Mouse (Mus musculus): ENCODE measurements at regions not wholly inside any gene's neighbourhood (a gene's known extent, or its start where the extent isn't known, plus 50 kb on each side); places are given as distances from the start of the nearest gene placed in this dataset.

DNA sequence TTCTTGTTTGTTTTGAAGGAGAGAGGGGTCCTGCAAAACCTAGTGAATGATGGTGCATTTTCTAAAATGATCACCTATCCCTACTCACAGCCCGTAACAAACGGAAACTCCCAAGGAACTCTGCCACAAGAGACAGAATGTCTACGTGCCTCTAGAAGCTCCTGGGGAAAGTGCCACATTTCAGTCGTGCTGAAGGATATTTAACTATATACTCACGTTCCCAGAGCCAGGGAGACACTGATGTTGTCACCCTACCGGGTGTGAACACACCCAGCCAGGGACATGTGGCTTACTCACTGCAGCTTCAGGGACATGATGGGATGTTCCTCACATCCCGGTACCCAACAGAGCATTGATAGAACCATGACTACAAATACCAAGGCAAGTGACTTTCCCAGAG lies 456.7 kb downstream of the Irx1 start:
- no peak for DNase-seq (ENCODE audit: low spot score)

DNA sequence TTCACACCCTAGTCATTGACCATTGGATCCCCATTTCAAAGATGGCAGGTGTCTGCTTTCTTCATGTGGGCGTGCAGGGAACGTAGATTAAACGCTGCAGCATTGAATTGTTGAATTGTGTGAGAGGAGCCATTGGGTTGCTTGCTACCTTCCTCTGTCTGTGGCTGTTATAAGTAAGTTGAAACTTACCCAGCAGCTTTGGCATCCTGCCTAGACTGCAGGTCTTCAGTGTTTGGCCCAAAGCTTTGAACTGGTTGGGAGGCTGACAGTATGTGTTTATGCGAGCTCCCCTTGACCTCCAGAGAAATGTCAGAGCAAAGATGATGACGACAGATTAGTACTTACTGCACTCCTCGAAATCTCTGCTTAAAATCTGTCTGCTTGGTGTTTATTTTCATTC lies 473.8 kb downstream of the Irx1 start:
- no peak for DNase-seq (ENCODE audit: low spot score)

DNA sequence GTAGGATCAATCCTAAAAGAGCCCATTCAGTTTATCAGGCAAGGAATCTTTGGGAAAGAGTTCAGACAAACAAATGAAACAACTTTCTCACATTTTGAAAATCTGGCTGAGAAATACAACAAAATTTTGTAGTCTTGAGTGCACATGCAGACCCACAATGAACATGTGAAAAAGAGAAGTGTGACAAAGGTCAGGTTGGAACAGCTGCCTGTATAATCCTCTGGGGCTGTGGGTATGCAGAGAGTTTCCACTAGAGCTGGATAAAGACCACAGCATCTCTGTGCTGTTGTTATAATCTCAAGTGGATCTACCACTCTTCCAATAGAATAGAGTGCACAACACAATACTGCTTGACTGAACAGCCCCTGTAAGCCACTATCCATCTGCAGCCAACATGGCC lies 482.3 kb downstream of the Irx1 start:
- DNase-seq (ENCODE audit: low spot score), result no peak

DNA sequence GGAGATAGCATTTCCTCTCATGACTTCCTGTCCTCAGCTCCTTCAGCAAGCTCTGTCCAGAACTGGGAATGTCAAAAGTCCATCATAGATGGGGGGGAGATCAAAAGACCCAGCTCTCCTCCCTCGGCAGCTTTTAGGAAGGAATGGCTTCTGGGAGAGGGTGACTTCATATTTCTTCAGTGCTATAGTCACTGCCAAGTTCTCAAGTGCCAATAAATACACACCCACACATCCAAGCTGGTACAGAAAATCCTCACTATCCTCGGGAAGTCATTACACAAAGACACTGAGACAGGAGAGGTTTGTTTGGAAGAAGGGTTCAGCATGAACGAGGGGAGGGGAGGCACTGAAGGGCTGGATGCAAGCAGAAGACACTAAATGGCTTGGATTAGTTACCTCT lies 502.0 kb downstream of the Irx1 start:
- DNase-seq (ENCODE audit: low spot score), result no peak

DNA sequence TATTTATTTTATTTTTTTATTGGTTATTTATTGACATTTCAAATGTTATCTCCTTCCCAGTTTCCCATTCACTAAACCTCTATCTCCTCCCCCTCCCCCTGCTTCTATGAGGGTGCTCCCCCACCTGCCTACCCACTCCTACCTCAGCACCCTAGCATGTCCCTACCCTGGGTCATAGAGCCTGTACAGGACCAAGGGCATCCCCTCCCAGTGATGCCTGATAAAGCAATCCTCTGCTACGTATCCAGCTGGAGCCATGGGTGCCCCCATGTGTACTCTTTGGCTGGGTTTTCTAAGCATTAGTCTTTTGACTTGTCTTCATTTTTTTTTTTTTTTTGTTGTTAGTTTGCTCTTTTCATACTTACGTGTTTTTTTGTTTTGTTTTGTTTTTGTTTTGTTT lies 502.9 kb downstream of the Irx1 start:
- no peak for DNase-seq (ENCODE audit: low spot score)

DNA sequence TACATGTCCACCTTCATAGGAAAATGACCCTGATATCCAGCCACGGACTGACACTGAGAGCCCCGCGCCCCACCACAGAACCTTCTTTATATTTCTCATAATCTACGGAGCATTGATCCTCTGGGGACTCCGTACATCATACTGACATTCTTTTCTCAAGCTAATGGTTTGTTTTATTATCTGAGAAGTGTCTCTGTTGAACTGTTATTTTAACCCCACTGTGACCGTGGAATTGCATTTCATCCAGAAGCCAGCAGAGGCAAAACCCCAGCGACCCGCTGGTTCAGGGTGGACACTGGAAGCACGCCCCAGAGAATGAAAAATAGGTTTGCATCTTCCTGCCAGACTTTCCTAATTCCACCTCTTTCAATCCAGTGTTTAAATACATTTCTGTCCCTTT lies 503.4 kb downstream of the Irx1 start:
- DNase-seq (ENCODE audit: low spot score), result no peak

DNA sequence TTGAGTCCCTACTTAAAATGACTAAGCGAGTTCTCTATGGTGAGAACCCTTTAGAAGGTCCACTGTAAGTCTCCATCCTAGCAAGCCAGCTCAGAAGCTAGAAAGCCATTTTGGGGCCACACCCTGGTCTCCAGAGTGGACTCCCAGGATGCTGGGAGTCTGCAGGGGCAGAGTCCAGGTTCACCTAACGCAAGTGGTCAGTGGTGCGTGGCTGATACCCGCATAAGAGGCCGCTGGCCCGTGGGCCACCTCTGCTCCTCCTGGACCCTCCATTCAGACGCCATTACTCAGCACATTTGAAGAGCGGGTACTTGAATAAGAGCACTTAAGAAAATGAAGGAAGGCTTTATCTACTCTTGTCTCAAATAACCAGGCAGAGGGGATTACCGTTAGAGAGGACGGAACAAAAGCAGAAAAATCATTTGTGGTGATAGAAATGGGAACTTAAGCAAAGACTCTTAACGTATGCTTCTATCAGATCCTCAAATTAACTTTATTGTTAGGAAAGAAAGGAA lies 504.4 kb downstream of the Irx1 start:
- DNase-seq (ENCODE audit: low spot score), result no peak

DNA sequence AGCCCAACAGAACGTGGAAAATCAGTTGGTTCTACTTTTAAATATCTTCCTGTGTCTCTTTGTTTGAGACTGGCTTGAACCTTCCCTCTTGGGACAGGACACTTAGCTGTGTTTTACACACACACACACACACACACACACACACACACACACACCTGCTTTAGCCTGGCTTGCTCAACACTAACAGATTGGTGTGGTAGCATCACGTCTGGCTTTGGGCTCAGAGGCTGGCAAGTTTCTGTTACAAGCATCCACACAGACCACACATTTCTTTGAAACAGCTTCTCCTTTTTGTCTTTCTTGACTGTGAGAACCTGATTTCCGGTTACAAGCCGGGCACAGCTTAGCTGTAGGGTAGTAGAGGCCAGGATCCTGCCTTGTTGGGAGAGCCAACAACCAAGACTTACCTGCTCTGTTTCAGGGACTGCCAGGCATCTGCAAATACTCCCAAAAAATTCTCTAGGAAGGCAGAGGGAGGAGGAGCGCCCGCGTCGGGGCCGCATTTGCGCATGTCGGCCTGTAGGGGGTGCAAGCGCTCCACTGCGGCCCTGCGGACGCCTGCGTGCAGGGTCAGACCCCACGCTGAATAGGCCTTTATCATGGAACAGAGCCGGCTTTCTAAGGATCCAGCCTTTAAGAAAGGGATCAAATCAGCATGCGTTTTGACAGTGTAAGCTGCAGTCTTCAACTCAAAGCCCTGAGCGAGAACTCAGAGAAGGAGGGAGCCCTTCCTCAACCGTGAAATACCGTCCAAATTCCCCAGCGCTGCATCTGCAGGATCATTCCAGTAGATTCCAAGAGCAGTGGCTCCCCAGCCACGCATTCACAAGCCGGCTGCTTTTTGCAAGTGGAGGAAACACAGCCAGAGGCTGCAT lies 505.2 kb downstream of the Irx1 start:
- peak; percentile 23 for DNase-seq (ENCODE audit: low spot score)

DNA sequence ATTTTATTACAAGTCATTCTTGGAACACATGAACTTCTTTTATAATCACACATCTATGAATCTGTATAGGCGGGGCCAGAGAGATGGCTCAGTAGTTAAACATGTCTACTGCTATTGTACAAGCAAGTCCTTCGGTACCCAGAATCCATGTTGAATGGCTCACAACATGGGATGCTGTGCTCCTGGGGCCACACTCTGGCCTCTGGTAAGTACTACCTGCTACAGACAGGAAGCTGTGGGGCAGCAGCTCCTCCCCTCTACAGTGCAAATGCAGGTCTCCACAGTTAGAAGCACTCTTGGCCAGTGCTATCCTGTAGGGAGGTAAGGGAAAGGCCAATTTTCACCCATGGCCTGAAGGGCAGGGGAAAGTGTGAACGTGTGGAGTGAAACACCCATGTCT lies 506.0 kb downstream of the Irx1 start:
- no peak for DNase-seq (ENCODE audit: low spot score)

DNA sequence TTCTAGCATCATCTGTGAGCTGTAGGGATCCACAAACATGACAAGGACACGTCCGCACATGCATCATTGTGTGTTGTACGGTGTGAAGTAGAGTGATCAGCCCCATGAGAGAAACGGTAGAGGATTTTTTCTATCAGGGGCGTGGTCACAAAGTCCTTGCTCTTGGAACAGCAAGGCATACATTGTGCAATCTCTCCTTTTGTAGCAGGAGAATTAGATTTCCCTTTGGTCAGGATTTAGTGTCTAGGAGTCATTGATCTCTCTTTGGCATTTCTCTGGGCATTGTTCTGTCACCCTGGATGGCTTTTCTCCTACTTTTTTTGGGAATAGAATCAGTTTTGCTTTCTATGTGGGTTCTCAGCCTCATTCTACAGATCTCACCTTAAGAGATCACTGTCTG lies 511.3 kb downstream of the Irx1 start:
- no peak for DNase-seq (ENCODE audit: low spot score)

DNA sequence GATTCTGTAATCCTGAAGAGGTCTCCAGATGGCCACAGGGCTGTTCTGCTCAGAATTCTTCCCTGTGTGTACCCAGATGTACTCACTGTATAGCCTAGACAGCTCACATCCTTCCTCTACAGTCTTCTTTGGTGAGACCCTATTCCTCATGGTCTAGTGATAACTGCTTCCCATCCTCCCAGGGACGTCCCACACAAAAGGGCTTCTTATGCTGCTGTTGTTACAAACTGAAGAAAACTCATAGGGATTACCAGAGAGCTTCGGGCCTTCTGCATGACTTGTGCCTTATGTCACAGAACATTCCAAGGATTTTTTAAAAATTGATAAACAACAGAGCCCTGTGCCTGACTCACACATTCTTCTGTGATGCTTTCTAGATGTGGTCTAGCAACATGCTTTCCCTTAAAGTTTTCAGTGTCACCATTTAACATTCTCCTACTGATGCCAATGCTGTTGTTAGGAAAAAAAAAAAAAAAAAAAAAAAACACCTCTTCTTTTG lies 525.9 kb downstream of the Irx1 start:
- DNase-seq (ENCODE audit: low spot score), result no peak

DNA sequence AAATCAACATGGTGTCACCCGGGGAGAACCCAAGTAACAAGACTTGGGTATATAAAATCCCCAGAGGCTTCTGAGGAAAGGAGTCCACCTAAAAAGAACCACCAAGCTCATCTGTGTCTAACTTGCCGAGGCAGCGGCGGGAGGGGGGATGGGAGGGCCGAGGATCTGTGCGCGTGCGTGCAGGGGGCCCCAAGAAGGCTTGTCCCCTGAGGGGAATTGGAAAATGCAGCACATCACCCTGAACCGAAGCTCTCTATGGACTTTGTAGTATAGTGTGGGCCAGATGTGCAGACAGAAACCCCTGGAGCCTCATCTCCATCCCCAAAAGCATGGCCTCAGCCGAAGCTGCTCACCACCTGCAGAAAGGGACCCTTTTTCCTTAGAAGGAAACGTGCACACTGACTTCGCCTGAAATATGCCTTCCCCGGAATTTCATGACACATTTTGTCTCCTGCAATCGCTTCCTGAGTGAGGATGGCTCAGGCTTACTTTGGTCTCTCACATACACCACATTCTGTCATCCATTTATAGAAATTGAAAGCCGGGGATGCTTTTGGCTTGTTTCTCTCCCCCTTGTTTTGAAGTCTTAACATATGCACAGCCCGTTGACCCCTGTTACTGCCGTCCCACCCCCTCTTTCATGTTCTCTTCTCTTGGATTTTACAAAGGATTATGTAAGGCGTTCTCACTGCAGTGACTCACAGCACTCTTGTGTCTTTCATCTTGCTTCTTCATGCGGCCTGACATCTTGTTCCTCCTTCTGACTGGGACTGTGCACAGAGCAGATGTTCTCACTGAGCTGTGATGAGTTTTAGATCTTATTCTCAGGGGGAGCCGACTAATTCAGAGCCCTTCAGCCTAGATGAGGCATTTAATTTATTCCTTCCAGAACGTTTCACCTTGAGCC lies 559.6 kb downstream of the Irx1 start:
- DNase-seq (ENCODE audit: low spot score), result peak; percentile 23

DNA sequence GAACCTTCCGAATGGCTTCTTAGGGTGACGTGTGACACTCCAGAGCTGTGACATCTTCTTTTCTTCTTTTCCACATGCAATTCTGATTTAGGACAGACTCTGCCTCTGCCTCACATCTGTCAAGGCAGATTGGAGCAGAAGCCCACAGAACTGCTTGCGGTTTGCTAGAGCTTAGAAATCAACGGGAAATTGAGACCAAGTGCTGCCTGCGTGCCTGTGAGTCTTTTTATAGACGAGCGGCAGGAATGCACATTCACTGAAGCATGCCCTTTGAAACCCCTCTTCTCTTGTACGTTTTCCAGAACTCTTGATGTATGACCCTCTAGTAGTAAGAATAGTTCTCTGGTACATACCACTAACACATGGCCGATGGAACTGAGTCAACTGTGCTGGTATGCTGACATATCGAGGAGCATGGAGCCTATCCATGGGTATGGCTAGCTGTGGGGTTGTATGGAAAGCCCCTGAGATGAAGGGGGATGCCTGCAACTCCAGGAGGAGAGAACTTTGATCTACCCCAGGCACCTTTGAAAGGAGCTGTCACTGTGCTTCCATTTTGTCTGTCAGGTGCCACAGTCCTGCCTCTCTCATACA lies 552.2 kb upstream of the Adamts16 start:
- DNase-seq (ENCODE audit: low spot score), result no peak

DNA sequence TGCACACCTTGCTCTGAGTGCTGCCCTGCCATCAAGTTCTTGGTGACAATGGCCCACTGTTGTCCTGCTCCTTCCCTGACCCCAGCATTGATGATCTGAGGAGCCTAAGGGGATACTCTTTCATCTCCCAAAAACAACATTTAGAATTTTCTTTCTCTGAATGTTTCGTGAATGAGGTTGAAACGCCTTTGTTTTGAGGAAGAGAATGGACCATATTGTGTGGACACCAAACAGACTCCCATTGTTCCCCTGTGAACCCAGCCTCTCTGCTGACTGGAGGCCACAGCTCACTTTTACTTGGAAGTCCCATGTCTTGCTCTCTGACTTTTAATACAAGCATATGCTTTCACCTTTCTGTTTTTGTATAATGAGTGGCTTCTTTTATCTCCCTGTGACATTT lies 537.0 kb upstream of the Adamts16 start:
- DNase-seq (ENCODE audit: low spot score), result no peak

DNA sequence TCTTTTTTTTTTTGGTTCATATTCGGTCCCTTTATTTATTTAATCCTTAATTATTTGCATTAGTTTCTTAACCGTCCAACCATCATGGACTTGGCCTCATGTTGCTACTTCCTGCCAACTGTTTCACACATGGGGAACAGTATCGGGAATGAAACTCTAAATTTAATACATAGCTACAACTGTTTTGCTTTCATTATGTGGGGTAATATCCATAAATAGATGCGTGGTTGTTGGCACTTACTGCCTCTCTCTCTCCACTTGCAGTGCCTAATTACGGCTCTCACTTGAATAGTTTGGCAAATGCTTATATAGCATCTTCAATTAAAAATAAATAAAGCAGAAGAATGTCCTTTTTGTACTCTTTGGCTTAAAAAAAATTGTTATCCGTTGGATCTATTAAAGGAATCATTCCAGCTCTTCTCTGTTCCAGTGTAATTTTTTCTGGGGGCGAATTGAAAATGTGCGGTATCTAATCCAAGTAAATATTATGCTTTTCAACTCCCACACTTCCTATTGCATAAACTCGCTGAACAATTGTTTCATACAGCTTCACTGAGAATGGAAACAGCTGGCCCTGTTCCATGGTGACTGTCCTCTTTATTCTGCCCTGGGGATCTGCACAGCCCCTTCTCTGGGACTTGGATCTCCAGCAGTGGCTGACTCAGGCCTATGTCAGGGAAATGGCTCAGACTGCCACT lies 534.4 kb upstream of the Adamts16 start:
- DNase-seq (ENCODE audit: low spot score), result no peak

DNA sequence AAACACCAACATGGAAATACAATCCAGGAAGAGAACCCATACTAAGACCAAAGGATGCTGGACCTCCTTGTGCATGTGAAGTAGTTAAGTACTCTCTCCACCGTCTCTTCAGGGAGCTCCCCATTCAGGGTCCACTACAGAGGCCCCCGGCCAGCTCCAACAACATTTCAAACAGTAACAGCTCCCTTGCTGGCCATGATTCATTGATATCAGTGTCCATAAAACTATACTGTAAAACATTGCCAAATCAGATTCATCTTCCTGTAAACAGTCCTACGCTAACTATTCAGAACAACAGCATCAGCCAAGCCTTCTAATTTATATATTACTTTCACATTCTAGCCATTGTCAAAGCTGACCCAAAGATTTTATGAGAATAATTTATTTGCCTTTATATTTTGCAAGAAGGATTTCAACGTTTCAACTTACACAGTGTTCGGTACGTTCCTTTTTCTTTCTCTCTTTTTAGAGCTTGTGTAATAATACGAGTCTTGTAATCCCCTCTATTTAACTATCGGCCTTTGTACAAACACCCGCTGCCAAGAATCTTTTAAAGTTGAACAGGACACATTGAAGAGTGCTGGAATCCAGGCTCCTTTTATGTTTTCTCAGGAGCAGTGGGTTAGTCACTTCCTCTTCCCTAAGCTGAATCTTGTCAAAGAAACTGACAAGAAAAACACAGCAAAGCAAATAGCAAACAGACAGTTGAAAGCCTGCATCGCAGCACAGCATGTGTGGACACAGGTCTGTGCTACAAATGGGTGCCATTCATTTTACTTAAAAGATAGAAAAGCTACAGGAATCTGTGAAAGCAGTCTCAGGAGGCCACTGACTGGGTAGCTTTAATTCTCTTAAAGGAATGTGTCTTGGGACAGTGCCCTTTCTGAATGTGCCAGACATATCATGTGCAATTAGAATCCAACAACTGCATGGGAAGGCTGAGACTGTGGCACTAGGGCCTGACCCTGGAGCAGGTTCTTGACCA lies 531.4 kb upstream of the Adamts16 start:
- no peak for DNase-seq (ENCODE audit: low spot score)

DNA sequence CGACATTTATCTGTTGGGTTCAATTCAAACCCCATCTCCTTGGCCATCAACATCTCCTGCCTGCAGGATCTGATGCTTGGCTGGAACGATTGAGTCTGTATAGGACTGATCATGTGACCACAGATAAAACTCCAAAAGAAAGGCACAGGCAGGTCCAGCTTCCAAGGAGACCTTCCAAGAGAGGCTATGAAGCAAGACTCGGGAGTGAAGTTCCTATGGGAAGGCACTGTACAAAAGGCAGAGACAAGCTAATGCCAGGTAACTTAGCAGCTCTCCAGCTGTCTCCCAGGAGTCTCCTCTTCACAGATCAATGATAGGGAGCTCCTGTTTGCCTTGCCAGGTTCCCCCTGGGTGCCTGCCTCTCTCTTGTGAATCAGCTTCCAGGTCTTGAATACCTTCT lies 528.2 kb upstream of the Adamts16 start:
- DNase-seq (ENCODE audit: low spot score), result no peak

DNA sequence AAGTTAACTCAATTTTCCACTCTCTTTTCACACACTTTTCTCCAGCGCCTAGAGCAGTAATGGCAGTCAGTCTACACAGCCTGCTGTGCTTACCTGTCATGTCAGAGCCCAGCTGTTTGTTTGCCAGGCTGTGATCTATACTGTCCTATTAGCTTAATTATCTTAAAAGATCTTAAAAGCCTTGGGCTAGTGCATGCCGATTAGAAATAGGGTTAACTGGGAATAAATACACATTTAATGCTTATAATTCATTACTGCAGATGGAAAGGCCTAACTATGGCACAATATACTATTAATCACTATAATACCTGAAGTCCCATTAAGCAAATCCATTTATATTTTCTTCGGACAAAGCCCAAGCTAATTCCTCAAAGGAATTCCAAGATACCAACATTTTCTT lies 523.6 kb upstream of the Adamts16 start:
- no peak for DNase-seq (ENCODE audit: low spot score)

DNA sequence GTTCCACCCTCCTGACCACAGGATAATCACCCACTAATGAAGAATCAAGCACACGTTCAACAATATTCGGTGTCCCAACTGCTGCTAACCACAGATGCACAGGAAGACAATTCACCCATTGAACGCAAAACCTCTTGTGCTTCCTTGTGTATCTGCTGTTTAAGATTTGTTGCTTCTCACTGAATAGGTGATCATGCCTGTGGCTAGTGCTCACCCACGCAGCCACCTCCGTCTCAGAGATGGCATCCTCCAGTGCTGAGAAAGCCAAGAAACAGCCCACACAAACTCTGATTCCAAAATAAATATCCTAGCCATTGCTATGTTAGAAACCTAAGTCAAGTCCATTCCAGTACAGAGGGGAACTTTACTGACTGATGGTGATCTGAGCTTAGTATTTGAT lies 520.7 kb upstream of the Adamts16 start:
- no peak for DNase-seq (ENCODE audit: low spot score)

DNA sequence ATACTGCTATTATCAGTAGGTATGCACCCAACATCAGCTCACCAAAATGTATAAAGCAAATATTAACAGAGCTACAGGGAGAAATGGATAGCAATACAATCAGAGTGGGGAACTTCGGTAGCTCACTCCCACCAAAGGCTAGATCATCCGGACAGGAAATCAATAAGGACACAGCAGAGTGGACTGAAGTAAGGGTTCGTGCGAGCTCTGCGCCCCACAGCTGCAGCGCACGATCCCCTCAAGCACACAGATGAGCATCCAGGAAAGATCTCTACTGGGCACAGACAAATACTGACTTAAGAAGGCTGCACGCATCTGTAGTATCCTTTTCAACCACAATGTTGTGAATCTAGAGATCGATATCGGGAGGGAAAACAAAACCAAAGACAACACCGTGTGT lies 517.5 kb upstream of the Adamts16 start:
- no peak for DNase-seq (ENCODE audit: low spot score)

DNA sequence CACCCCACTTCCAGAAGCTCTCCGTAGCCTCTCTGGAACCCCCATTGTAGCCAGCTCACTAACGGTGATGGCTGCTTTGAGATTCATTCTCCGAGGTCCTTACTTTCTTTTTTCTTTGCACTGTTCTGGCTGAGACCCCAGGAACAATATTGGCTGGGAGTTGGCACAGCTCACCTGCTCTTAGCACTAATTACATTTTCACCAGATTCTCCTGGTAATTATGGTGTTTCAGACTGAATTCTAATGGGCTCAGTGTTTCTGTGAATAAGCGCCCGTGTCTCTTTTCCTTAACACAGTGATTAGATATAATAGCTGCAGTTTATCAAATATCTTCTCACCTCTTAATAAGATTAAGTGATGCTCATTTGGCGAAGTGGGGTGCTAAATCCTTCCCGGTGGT lies 509.2 kb upstream of the Adamts16 start:
- no peak for DNase-seq (ENCODE audit: low spot score)
